Mouse (Mus musculus): ENCODE results near the gene Rfc5.
"Not testable (repeated sequence)": the region's sequence is repeated elsewhere in the genome, so short reads cannot be mapped to it uniquely, and the experiment has no call there.

Rfc5 gene

GRCm38 (mm10) chr5:117348279-117348678 is 40.6 kb downstream of the Rfc5 start:
- no peak for DNase-seq (ENCODE audit: low read depth in 2 of 2, low spot score in 2 of 2)

GRCm38 (mm10) chr5:117347838-117348237 is 41.0 kb downstream of the Rfc5 start:
- DNase-seq (ENCODE audit: low read depth in 2 of 2, low spot score in 2 of 2): no peak

GRCm38 (mm10) chr5:117347011-117347410 is 41.8 kb downstream of the Rfc5 start:
- DNase-seq (ENCODE audit: low read depth in 2 of 2, low spot score in 2 of 2): no peak

GRCm38 (mm10) chr5:117346281-117346680 is 42.6 kb downstream of the Rfc5 start:
- no peak for DNase-seq (ENCODE audit: low read depth in 2 of 2, low spot score in 2 of 2)

- DNase-seq (ENCODE audit: low read depth in 2 of 2, low spot score in 2 of 2): no peak
Measured at GRCm38 (mm10) chr5:117345432-117345976, 43.3 kb downstream of the Rfc5 start.

- DNase-seq (ENCODE audit: low read depth in 2 of 2, low spot score in 2 of 2): not testable (repeated sequence)
Measured at GRCm38 (mm10) chr5:117344496-117344895, 44.4 kb downstream of the Rfc5 start.

DNA sequence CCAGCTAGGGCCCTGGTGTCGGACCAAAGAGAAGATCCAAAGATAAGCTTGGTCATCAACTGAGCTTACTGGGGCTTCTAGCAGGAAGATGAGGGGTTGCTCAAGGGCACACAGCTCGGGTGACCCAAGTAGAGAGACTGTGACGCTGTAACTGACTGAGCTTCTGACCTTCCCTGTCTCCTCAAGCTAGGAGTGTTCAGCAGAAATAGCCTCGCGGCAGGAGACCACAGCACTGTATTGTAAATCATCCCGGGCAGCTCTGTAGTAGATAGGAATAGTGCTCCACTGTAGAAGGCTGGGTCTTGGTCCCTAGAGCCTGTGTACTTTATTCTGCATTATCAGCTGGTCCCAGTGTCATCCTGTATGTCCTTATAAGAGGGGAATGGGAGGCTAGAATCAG is 47.0 kb downstream of the Rfc5 start:
- DNase-seq (ENCODE audit: low read depth in 2 of 2, low spot score in 2 of 2): no peak

- DNase-seq (ENCODE audit: low read depth in 2 of 2, low spot score in 2 of 2): no peak
Measured at GRCm38 (mm10) chr5:117340081-117340480, 48.8 kb downstream of the Rfc5 start.

DNA sequence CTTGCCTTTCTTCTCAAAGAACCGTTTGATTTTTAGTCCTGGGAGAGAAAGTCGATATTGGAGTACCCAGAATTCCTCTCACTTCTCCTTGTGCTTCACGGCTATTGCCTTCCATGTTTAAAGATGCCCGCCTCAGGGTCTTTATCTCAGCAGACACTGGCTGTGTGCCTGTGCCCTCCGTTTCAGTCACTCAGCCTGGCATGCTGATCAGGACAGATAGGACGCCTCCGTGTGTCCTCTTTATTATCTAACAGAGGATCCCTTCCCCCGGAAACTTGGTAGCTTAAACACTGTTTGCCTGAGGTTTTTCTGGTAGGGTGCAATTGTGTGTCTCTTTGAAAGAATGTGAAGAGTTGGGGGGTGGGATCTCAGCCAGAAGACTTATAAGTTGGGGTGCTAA is 50.3 kb downstream of the Rfc5 start:
- no peak for DNase-seq (ENCODE audit: low read depth in 2 of 2, low spot score in 2 of 2)

- DNase-seq (ENCODE audit: low read depth in 2 of 2, low spot score in 2 of 2): no peak
Measured at GRCm38 (mm10) chr5:117337999-117338398, 50.8 kb downstream of the Rfc5 start.

GRCm38 (mm10) chr5:117330457-117330856 is 58.4 kb downstream of the Rfc5 start:
- no peak for DNase-seq (ENCODE audit: low read depth in 2 of 2, low spot score in 2 of 2)
